Mouse (Mus musculus) kidney, embryonic 16.5 days (tissue): ENCODE results near the gene Taf7l. TPM values are rescaled to one million over a fixed set of nuclear protein-coding genes. Genes with fewer than 3 reads are reported as not detected.

Experiments
- ATAC-seq: fragments of 200-750 bp; cut with Nextera tagmentation; 2 replicates; pipeline ENCODE4 v1.8.0; 2017; ENCODE audit warnings: moderate TSS enrichment; ENCODE audit not compliant: low FRiP score, low TSS enrichment
- H3K27ac ChIP-seq: fragments of 300-500 bp; sonication (generic); 2 replicates; pipeline ENCODE4 v1.5.1; 2014; ENCODE audit warnings: low read length
- H3K27me3 ChIP-seq: fragments of 300-500 bp; sonication (generic); 2 replicates; pipeline ENCODE4 v1.6.1; 2014; ENCODE audit warnings: low read length, control low read depth, mixed read lengths; ENCODE audit not compliant: insufficient read depth
- H3K36me3 ChIP-seq: fragments of 300-500 bp; sonication (generic); 2 replicates; pipeline ENCODE4 v1.6.1; 2014; ENCODE audit warnings: low read length, control low read depth, mixed read lengths; ENCODE audit not compliant: insufficient read depth
- H3K4me1 ChIP-seq: fragments of 300-500 bp; sonication (generic); 2 replicates; pipeline ENCODE4 v1.6.1; 2014; ENCODE audit warnings: low read length, control low read depth, mixed read lengths; ENCODE audit not compliant: insufficient read depth
- H3K4me2 ChIP-seq: fragments of 300-500 bp; sonication (generic); replicated peaks from 2 replicates; pipeline ENCODE4 v1.6.1; 2014; ENCODE audit warnings: low read depth, low read length
- H3K4me3 ChIP-seq: fragments of 300-500 bp; sonication (generic); 2 replicates; pipeline ENCODE4 v1.5.1; 2014; ENCODE audit warnings: mild to moderate bottlenecking, low read length
- H3K9ac ChIP-seq: fragments of 300-500 bp; sonication (generic); replicated peaks from 2 replicates; pipeline ENCODE4 v1.6.1; 2014; ENCODE audit warnings: low read length
- H3K9me3 ChIP-seq: fragments of 300-500 bp; sonication (generic); 2 replicates; pipeline ENCODE4 v1.6.1; 2016; ENCODE audit warnings: low read length, control low read depth
- WGBS: fragments of 180-500 bp; shearing (Covaris S2); extraction: QIAGEN DNeasy Blood & Tissue Kit; methylation state at CpG from one replicate; pipeline ENCODE4 v1.1.7; 2014; 5-methylcytosine and 5-hydroxymethylcytosine counted together
- polyA plus RNA-seq: library from polyadenylated mRNA; unstranded; fragments of >200 nt; fragmentation: Nextera tagmentation; extraction: Ambion mirVana; gene quantifications from 2 replicates; pipeline ENCODE4 v1.2.1, GENCODE M21; 2015

The Taf7l gene
- polyA plus RNA-seq, 1 experiment from 2014 or later, result 0.07 TPM

DNA sequence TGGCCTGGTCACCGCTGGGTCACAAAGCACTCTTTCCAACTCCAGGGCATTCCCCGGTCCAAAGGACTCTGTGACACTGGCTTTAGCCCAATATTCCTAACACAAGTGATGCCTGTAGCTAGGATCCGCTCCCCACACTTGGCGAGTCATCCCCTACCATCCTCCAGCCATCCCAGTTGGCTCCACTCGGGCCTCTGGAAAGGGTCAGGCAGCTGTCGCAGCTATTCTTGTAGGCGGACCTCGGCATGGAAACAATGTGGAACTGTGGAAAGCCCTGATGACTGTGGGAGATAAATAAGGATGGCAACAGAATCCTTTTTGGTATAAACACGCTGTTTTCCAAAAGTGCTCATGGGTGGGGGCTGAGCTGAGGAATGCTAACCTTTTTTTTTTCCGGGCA, 50.5 kb downstream of the Taf7l start:
- Histone ChIP-seq H3K9ac (no peak overlapping the region), H3K4me3 (no peak overlapping the region), H3K9me3 (no peaks in the 10 kb centered on the region), H3K4me1 (no peaks in the 10 kb centered on the region), H3K27ac (no peak overlapping the region), H3K27me3 (peaks cover 4% of the 10 kb centered on the region; the same call in 1 of the 2 replicates), H3K4me2 (no peak overlapping the region), H3K36me3 (no peaks in the 10 kb centered on the region)
- ATAC-seq, result no peak
- WGBS, result 82% methylated on average over 10 of the region's 10 CpGs

DNA sequence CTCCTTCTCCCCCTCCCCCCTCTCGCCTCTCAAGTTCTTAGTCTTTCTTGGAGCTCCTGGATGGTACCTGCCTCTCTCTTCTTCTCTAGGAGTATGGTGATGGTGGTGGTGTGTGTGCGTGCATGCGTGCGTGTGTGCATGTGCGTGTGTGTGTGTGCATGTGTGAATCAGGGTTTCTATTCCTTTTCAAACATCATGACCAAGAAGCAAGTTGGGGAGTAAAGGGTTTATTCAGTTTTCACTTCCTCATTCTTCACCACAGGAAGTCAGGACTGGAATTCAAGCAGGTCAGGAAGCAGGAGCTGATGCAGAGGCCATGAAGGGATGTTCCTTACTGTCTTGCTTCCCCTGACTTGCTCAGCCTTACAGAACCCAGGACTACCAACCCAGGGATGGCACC, 52.0 kb downstream of the Taf7l start:
- Histone ChIP-seq H3K27ac (no peak overlapping the region), H3K27me3 (no peaks in the 10 kb centered on the region), H3K9ac (no peak overlapping the region), H3K4me1 (no peaks in the 10 kb centered on the region), H3K36me3 (no peaks in the 10 kb centered on the region), H3K9me3 (no peaks in the 10 kb centered on the region), H3K4me2 (no peak overlapping the region), H3K4me3 (no peak overlapping the region)
- no peak for ATAC-seq
- WGBS, result 92% methylated on average over 5 of the region's 5 CpGs

DNA sequence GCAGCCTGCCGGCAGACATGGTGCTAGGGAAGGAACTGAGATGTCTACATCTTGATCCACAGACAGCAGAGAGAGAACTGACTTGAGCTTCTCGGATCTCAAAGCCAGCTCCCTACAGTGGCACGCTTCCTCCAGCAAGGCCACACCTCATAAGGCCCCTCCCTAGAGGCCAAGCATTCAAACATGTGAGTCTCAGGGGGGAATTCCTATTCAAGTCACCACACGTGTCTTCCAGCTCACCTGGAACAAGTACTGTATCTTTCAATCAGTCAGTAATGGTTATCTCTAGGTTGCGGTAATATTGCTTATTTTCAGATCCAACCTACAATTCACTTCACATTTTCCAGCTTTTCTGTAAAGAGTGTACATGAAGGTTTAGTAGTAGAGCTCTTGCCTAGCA, 56.2 kb downstream of the Taf7l start:
- Histone ChIP-seq H3K27ac (no peak overlapping the region), H3K4me1 (no peaks in the 10 kb centered on the region), H3K9me3 (no peaks in the 10 kb centered on the region), H3K27me3 (no peaks in the 10 kb centered on the region), H3K9ac (no peak overlapping the region), H3K4me3 (no peak overlapping the region), H3K36me3 (no peaks in the 10 kb centered on the region), H3K4me2 (no peak overlapping the region)
- 88% methylated on average over 5 of the region's 5 CpGs for WGBS
- ATAC-seq, result no peak

DNA sequence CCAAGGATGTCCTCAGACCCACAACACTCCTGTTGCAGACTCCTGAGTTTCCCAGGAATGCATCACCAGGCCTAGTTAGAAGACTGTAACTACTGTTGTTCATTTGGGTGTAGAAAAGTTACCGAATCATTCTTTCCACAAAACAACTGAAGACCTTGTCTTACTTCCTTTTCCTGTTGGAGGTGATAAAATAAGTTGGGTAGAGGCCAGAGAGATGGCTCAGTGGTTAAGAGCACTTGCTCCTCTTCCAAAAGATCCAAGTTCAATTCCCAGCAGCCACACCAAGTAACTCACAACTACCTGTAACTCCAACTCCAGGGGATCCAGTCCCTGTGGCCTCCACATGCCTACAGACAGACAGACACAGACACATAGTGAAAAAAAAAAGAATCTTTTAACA, 64.2 kb downstream of the Taf7l start:
- Histone ChIP-seq H3K9me3 (no peaks in the 10 kb centered on the region), H3K4me1 (no peaks in the 10 kb centered on the region), H3K9ac (no peak overlapping the region), H3K36me3 (no peaks in the 10 kb centered on the region), H3K4me2 (no peak overlapping the region), H3K27me3 (no peaks in the 10 kb centered on the region; the same call in 1 of the 2 replicates), H3K4me3 (no peak overlapping the region), H3K27ac (no peak overlapping the region)
- 86% methylated on average over 1 of the region's 1 CpGs for WGBS
- no peak for ATAC-seq

Other genes with a start within 250 kb of the Taf7l start
- 20.8 and 22.2 TPM in 2 replicates for gene Trmt2b, start 199.5 kb downstream of the Taf7l start, polyA plus RNA-seq
- gene Tmem35a, start 181.3 kb downstream of the Taf7l start, polyA plus RNA-seq, result 12.0 and 13.6 TPM in 2 replicates
- gene Cenpi, start 168.4 kb downstream of the Taf7l start, polyA plus RNA-seq, result 24.4 and 30.9 TPM in 2 replicates
- 0.57 and 0.84 TPM in 2 replicates for gene Drp2, start 71.9 kb downstream of the Taf7l start, polyA plus RNA-seq
- 83.4 and 95.3 TPM in 2 replicates for gene Timm8a1, start 65.4 kb upstream of the Taf7l start, polyA plus RNA-seq
- gene Btk, start 107.1 kb upstream of the Taf7l start, polyA plus RNA-seq, result 0.94 and 1.0 TPM in 2 replicates
- 332 and 341 TPM in 2 replicates for gene Rpl36a, start 109.2 kb upstream of the Taf7l start, polyA plus RNA-seq
- gene Gla, start 124.6 kb upstream of the Taf7l start, polyA plus RNA-seq, result 5.2 and 7.0 TPM in 2 replicates
- 168 and 172 TPM in 2 replicates for gene Hnrnph2, start 124.7 kb upstream of the Taf7l start, polyA plus RNA-seq
- 4.0 and 4.4 TPM in 2 replicates for gene Armcx4, start 210.0 kb upstream of the Taf7l start, polyA plus RNA-seq
- gene Armcx1, start 241.5 kb upstream of the Taf7l start, polyA plus RNA-seq, result 53.4 and 59.0 TPM in 2 replicates